16 mouse cellular contexts compared by ENCODE assay signal in genomic region chr12:31818051-31818461, GRCm38 (mm10).
A peak's percentile ranks its signal among the peaks of the same experiment; 100 is the strongest.
DNase-seq lines count a peak whose midpoint lies in the region; ATAC-seq and TF ChIP-seq lines count a peak whose summit lies in the region.
"Had no signal": no experiment of that assay in that cellular context is flagged by ENCODE, and none has a peak within 500 bp of the region (broad histone marks: within the 10 kb centered on the region; RNA-seq: fewer than 3 reads in every experiment).

No protein-coding gene starts in this region.

- H3K79me2 ChIP-seq in liver, adult 2 months (ENCODE audit: control insufficient read depth, insufficient read depth, low read length) = no peaks in the 10 kb centered on the region

- H3K9me3 ChIP-seq in hindbrain, postnatal 0 days (ENCODE audit: low read length) = no peaks in the 10 kb centered on the region
- no peaks in the 10 kb centered on the region for H3K9me3 ChIP-seq in liver, embryonic 11.5 days (ENCODE audit: control insufficient read depth, low read length)
- H3K9me3 ChIP-seq: heart, embryonic 15.5 days; intestine, embryonic 15.5 days had no signal

- no peak for DNase-seq in cerebellum, postnatal 4 days (ENCODE audit: low spot score in 2 of 2)
- peak; percentile 8 for DNase-seq in liver, adult 2 months (ENCODE audit: extremely low read depth, low read depth, low spot score)
- DNase-seq in liver = no peak
- peak; percentile 76 for DNase-seq in cerebellum, adult 11-12 months
- peak; percentile 54 for DNase-seq in hindbrain, postnatal 0 days (ENCODE audit: low spot score)
- DNase-seq in liver, embryonic 11.5 days (ENCODE audit: low spot score) = no peak
- DNase-seq in left cerebral cortex, postnatal 10 days (ENCODE audit: extremely low spot score in 1 of 2, low spot score in 2 of 2) = no peak
- DNase-seq: adrenal gland, adult 8-10 months; B cell, adult 2 months; gastrocnemius, postnatal 14 days; lung, adult 2 months; thymus, postnatal 4 days had no signal

- no peak overlapping the region for H3K4me3 ChIP-seq in liver, adult 2 months (ENCODE audit: insufficient read depth, low read depth, low read length)
- H3K4me3 ChIP-seq in hindbrain, postnatal 0 days (ENCODE audit: low read length) = no peak overlapping the region
- H3K4me3 ChIP-seq in liver, embryonic 11.5 days (ENCODE audit: low read depth, low read length) = no peak overlapping the region
- H3K4me3 ChIP-seq: heart, embryonic 15.5 days; intestine, embryonic 15.5 days had no signal

- no peak for TF ChIP-seq CTCF in liver, adult 2 months (IDR thresholded peaks at IDR 0.05; ENCODE audit: low read depth, low read length)
- no peak for TF ChIP-seq CTCF in hindbrain, postnatal 0 days (IDR thresholded peaks at IDR 0.05; ENCODE audit: low read depth)

- peaks cover 1% of the 10 kb centered on the region; the same call in 1 of the 2 replicates for H3K36me3 ChIP-seq in liver, adult 2 months (ENCODE audit: control insufficient read depth, insufficient read depth, low read length)
- H3K36me3 ChIP-seq in hindbrain, postnatal 0 days (ENCODE audit: insufficient read depth, low read length) = no peaks in the 10 kb centered on the region; the same call in 1 of the 2 replicates
- no peaks in the 10 kb centered on the region for H3K36me3 ChIP-seq in liver, embryonic 11.5 days (ENCODE audit: control insufficient read depth, insufficient read depth, low read length)
- H3K36me3 ChIP-seq: heart, embryonic 15.5 days; intestine, embryonic 15.5 days had no signal

- H3K9ac ChIP-seq in liver, adult 2 months (ENCODE audit: low read depth, low read length) = no peak overlapping the region
- no peak overlapping the region for H3K9ac ChIP-seq in hindbrain, postnatal 0 days (replicated peaks; ENCODE audit: low read length)
- H3K9ac ChIP-seq in liver, embryonic 11.5 days (ENCODE audit: low read depth, low read length) = no peak overlapping the region
- H3K9ac ChIP-seq: heart, embryonic 15.5 days; intestine, embryonic 15.5 days had no signal

- no peaks in the 10 kb centered on the region for H3K4me1 ChIP-seq in liver, adult 2 months (ENCODE audit: control insufficient read depth, insufficient read depth, low read length)
- H3K4me1 ChIP-seq in hindbrain, postnatal 0 days (ENCODE audit: insufficient read depth, low read length) = no peaks in the 10 kb centered on the region
- no peaks in the 10 kb centered on the region for H3K4me1 ChIP-seq in liver, embryonic 11.5 days (replicated peaks; ENCODE audit: control insufficient read depth, insufficient read depth, low read length)
- H3K4me1 ChIP-seq: heart, embryonic 15.5 days; intestine, embryonic 15.5 days had no signal

- ATAC-seq in cerebellum, adult (ENCODE audit: insufficient number of reproducible peaks, low FRiP score, low TSS enrichment) = peak; percentile 96
- ATAC-seq in hindbrain, postnatal 0 days = peak; percentile 68; the same call in 1 of the 2 replicates
- ATAC-seq in liver, embryonic 11.5 days (replicated peaks; ENCODE audit: low FRiP score) = no peak
- ATAC-seq: intestine, embryonic 15.5 days had no signal

- intact Hi-C loops in left cerebral cortex, postnatal 10 days (cut with DNase I) = no loop called here

- H3K27me3 ChIP-seq in liver, adult 2 months (ENCODE audit: control insufficient read depth, insufficient read depth, low read length) = no peaks in the 10 kb centered on the region
- no peaks in the 10 kb centered on the region for H3K27me3 ChIP-seq in hindbrain, postnatal 0 days (ENCODE audit: insufficient read depth, low read length)
- H3K27me3 ChIP-seq in liver, embryonic 11.5 days (replicated peaks; ENCODE audit: control insufficient read depth, insufficient read depth, low read length) = no peaks in the 10 kb centered on the region
- H3K27me3 ChIP-seq: heart, embryonic 15.5 days; intestine, embryonic 15.5 days had no signal

- 93% methylated on average over 3 of the region's 3 CpGs for WGBS in liver, adult 2 months
- 71% methylated on average over 3 of the region's 3 CpGs for WGBS in hindbrain, postnatal 0 days
- WGBS in liver, embryonic 11.5 days = 85% methylated on average over 3 of the region's 3 CpGs

- H3K4me2 ChIP-seq in hindbrain, postnatal 0 days (ENCODE audit: low read depth, low read length) = no peak overlapping the region
- no peak overlapping the region for H3K4me2 ChIP-seq in liver, embryonic 11.5 days
- H3K4me2 ChIP-seq: heart, embryonic 15.5 days; intestine, embryonic 15.5 days; midbrain, embryonic 11.5 days had no signal

- H3K27ac ChIP-seq in liver, adult 2 months (replicated peaks; ENCODE audit: insufficient read depth, low read depth, low read length) = no peak overlapping the region
- no peak overlapping the region for H3K27ac ChIP-seq in hindbrain, postnatal 0 days
- no peak overlapping the region for H3K27ac ChIP-seq in liver, embryonic 11.5 days (ENCODE audit: low read depth, low read length)
- H3K27ac ChIP-seq: heart, embryonic 15.5 days; intestine, embryonic 15.5 days had no signal

- no peak for TF ChIP-seq POLR2A in liver, adult 2 months (IDR thresholded peaks at IDR 0.05; ENCODE audit: extremely low read depth, insufficient read depth, low read length)

Comparison
In these comparisons a context has a peak if more than half of its experiments do, and no peak if none do; other contexts are left out.
1. DNase-seq: peak in liver, adult 2 months (single experiment), cerebellum, adult 11-12 months (single experiment) and hindbrain, postnatal 0 days (single experiment); none in cerebellum, postnatal 4 days (0 of 2), liver (single experiment), liver, embryonic 11.5 days (single experiment) and left cerebral cortex, postnatal 10 days (0 of 2).